Mouse (Mus musculus) cerebellum, adult 2 months (tissue): ENCODE measurements around the gene Atcay. TPM values are rescaled to one million over a fixed set of nuclear protein-coding genes. Genes with fewer than 3 reads are reported as not detected.
"Not testable (repeated sequence)": the region's sequence is repeated elsewhere in the genome, so short reads cannot be mapped to it uniquely, and the experiment has no call there.

Source experiments
- DNase-seq, 2 experiments: peaks; one replicate each; pipeline ENCODE4 v3.0.0; 2021
- H3K27ac ChIP-seq: fragments of 200-500 bp; 2 replicates; pipeline ENCODE4 v1.5.1; 2012; ENCODE audit warnings: low read length, control low read depth, inconsistent platforms; ENCODE audit not compliant: insufficient read depth
- H3K27me3 ChIP-seq: fragments of 200-500 bp; 2 replicates; pipeline ENCODE4 v1.6.1; 2012; ENCODE audit warnings: inconsistent platforms, mild to moderate bottlenecking, low read length, moderate library complexity; ENCODE audit not compliant: control insufficient read depth, insufficient read depth
- H3K4me1 ChIP-seq: fragments of 200-500 bp; 2 replicates; pipeline ENCODE4 v1.6.1; 2011; ENCODE audit warnings: low read length; ENCODE audit not compliant: control insufficient read depth, insufficient read depth
- H3K4me3 ChIP-seq: fragments of 200-500 bp; replicated peaks from 2 replicates; pipeline ENCODE3; 2011; ENCODE audit warnings: mild to moderate bottlenecking, low read depth, low read length, control low read depth; ENCODE audit not compliant: insufficient read depth
- CTCF ChIP-seq: fragments of 200-500 bp; IDR thresholded peaks from 2 replicates; pipeline ENCODE4 v1.5.1; 2011; ENCODE audit warnings: low read depth, mild to moderate bottlenecking, control low read depth, low read length, moderate library complexity, borderline replicate concordance; ENCODE audit not compliant: insufficient read depth
- POLR2A ChIP-seq: fragments of 200-500 bp; IDR thresholded peaks from 2 replicates; pipeline ENCODE4 v1.6.1; 2011; ENCODE audit warnings: low read length, control low read depth, borderline replicate concordance; ENCODE audit not compliant: insufficient read depth
- WGBS: fragments of 180-500 bp; shearing (Covaris S2); methylation state at CpG from one replicate; pipeline ENCODE4 v1.1.7; 2018; 5-methylcytosine and 5-hydroxymethylcytosine counted together
- polyA plus RNA-seq: library from polyadenylated mRNA; depleted of rRNA; stranded (reverse); fragments of >200 nt; gene quantifications from 2 replicates; pipeline ENCODE4 v1.2.3, GENCODE M21; 2012

The Atcay gene
- polyA plus RNA-seq, 1 experiment: 122 TPM

DNA sequence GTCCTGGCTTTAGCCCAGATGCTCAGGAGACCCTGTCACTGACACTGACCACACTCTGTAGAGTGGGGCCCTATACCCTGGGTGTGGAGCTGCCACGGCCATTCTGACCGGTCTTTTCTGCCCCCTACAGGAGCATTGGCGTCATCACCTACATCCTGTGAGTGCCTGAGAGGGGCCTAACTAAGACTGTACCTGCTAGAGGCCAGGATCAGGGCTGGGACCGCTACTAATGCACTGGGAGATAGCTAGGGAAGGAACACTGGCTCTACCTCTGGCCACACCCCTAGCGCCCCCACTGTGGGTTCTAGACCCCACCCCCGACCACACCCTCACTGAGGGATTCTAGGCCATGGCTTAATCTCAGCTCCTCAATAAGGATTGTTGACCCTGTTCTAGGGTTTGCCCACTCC, 39.7 kb downstream of the Atcay start:
- Histone ChIP-seq H3K4me3 (no peak overlapping the region), H3K27ac (no peak overlapping the region), H3K4me1 (peaks cover 5% of the 10 kb centered on the region), H3K27me3 (no peaks in the 10 kb centered on the region)
- 69% methylated on average over 6 of the region's 6 CpGs for WGBS
- TF ChIP-seq POLR2A (no peak), CTCF (peak; percentile 37; the same call in 1 of the 2 replicates)
- DNase-seq: no peak

DNA sequence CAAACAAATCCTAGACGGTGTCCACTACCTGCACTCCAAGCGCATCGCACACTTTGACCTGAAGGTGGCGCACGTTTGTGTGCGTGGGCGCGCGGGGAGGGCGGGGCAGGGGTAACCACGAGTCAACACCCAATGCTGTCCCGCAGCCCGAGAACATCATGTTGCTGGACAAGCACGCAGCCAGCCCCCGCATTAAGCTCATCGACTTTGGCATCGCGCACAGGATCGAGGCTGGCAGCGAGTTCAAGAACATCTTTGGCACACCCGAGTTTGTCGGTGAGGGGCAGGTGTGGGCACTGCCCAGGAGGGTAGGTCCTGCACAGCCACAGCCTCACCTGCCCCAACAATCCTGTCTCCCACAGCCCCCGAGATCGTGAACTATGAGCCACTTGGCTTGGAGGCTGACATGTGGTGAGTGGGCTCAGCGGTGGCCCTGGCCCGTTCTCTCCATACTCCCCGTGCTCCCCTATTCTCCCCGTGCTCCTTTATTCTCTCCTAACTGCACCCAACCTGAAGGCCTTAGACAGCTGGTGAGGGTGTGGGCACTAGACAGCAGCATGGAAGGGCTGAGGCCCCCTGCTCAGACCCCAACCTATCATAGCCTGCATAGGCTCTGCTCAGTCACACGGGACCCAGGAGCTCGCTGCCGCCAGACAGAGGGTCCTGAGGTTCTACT, 40.3 kb downstream of the Atcay start:
- DNase-seq: peak in 1 of 2 experiments; percentile 58
- no peak overlapping the region for H3K4me3 ChIP-seq
- no peaks in the 10 kb centered on the region for H3K27me3 ChIP-seq
- H3K27ac ChIP-seq: no peak overlapping the region
- TF ChIP-seq CTCF: peak; percentile 59; the same call in 1 of the 2 replicates
- TF ChIP-seq POLR2A: no peak
- 58% methylated on average over 31 of the region's 31 CpGs for WGBS
- peaks cover 5% of the 10 kb centered on the region for H3K4me1 ChIP-seq

DNA sequence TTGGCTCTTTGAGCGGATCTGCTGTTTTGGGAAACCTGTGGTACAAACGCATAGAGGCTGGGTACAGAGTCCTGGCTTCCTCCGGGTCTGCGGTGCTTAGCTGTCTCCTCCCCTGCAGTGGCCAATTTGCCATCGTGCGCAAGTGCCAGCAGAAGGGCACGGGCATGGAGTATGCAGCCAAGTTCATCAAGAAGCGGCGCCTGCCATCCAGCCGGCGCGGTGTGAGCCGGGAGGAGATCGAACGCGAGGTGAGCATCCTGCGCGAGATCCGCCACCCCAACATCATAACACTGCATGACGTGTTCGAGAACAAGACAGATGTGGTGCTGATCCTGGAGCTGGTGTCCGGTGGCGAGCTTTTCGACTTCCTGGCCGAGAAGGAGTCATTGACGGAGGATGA, 40.8 kb downstream of the Atcay start:
- H3K27ac ChIP-seq: no peak overlapping the region
- H3K4me1 ChIP-seq: peaks cover 5% of the 10 kb centered on the region
- no peaks in the 10 kb centered on the region for H3K27me3 ChIP-seq
- no peak overlapping the region for H3K4me3 ChIP-seq
- no peak for DNase-seq
- WGBS: 59% methylated on average over 26 of the region's 26 CpGs
- TF ChIP-seq POLR2A: no peak
- no peak for TF ChIP-seq CTCF

DNA sequence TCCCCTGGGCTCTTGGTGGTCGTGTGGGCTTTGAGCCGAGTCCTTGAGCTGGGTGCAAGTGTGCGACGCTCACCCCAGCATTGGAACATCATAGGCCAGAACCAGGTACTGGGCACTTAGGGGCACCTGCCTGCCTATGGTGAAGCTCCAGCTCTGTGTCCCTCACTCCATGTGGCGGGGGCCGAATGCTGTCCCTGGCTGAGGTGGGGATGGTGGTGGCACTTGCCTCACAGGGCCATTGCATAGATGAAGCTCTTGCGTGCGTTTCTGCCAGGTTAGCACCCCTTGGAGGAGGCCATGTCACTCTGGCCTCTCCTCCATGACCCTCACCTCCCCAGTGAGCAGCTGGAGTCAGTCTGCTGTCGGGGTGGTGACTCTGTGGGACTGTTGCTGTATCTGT, 43.5 kb downstream of the Atcay start:
- Histone ChIP-seq H3K4me3 (no peak overlapping the region), H3K27ac (no peak overlapping the region), H3K4me1 (peaks cover 6% of the 10 kb centered on the region), H3K27me3 (no peaks in the 10 kb centered on the region)
- TF ChIP-seq POLR2A (no peak), CTCF (no peak)
- no peak for DNase-seq
- WGBS: 93% methylated on average over 9 of the region's 9 CpGs

DNA sequence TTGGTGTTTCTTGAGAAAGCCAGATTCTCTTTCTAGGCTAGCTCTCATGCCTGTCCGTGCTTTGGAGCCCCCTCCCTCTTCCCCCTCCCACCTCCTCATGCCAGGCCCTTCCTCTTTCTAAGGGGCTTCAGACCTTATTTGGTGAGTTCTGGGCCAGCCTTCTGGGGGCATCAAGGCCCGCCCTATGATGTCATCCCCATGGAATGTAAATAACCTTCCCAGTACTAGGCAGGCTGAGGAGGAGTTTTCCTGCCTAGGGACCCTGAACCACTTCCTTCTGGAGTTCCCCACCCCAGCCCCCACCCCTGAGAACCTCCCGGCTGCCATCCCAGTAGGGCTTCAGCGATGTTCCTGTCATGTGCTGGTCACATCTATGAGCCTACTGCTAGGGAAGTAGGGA, 45.9 kb downstream of the Atcay start:
- H3K4me3 ChIP-seq: no peak overlapping the region
- no peak overlapping the region for H3K27ac ChIP-seq
- TF ChIP-seq CTCF: no peak
- TF ChIP-seq POLR2A: no peak
- 70% methylated on average over 4 of the region's 4 CpGs for WGBS
- no peaks in the 10 kb centered on the region for H3K27me3 ChIP-seq
- no peak for DNase-seq
- peaks cover 6% of the 10 kb centered on the region for H3K4me1 ChIP-seq

DNA sequence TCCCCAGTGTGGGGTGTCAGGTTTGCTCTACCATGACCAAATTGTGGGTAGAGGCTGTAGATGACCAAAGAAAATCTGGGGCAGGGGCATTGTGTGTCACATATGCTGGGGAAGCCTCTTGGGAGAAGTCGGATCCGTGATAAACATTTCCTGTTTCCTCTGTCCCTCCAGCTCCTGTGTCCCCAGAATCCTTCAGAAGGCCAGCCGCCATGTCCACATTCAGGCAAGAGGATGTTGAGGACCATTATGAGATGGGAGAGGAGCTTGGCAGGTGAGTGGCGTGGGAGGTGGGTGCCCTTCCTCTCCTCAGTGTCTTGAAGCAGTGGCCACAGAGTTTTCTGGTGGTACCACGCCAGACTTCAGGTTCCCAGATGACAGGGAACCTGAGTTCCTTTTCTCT, 46.8 kb downstream of the Atcay start, which contains the start of gene 4930442H23Rik:
4930442H23Rik (minus strand) TSS at position 45 of the 400 bp plus-strand sequence.
- H3K4me1 ChIP-seq: peaks cover 8% of the 10 kb centered on the region
- DNase-seq: no peak
- peak within 1 kb of the TSS; percentile 44; the same call in 1 of the 2 replicates for H3K27ac ChIP-seq
- peak within 1 kb of the TSS; percentile 77 for H3K4me3 ChIP-seq
- no peak for TF ChIP-seq POLR2A
- TF ChIP-seq CTCF: no peak
- no peaks in the 10 kb centered on the region for H3K27me3 ChIP-seq
- 80% methylated on average over 5 of the region's 5 CpGs for WGBS

DNA sequence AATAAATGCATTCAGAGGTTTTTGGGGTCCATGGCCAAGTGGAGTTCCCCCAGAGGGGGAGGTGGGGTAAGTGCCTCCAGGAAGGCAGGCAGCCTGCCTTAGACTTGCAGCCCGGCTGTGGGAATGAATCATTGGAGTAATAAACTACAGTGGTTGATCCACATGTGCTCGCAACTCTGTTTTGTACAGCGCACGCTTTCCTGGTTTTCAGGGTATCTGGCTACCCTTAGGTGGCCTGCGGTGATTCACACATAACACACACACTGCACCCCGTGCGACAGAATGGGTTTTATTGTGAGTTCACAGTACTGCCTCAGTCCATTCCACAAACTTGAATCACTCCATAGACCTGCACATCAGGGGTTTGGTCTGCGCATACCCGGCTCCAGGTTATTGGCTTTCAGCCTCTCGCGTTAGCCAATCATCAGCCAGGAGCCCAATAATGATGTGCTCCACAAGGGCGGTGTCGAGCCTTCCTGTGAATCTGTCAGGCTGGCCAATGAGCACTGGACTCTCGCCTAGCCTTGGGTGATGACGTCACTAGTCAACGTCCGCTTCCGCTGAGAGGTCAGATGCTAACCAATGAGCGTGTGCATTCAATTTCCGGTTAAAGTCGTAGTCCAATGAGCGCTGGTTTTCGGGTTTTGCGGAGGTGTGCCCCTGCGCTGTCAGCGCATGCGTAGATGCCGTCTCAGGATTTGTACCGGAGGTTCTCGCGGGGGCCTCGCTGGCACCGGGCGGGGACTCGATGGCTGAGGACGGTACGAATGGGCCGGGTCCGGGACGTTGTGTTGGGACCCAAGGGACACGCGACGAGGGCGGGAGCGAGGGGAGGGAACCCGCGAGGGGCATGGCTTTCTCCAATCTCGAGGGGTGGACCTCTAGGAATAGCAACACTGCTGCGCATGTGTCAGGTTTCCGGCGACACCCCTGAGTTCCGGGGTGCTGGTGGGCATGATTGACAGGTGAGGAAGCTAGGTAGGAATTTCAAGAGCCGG, 48.0 kb downstream of the Atcay start, which contains the start of gene Dapk3:
Dapk3 (plus strand) TSS at position 670 of the 998 bp plus-strand sequence.
- TF ChIP-seq POLR2A (peak; percentile 73), CTCF (no peak; the same call in 1 of the 2 replicates)
- Histone ChIP-seq H3K4me1 (peaks cover 18% of the 10 kb centered on the region), H3K27ac (peak within 1 kb of the TSS; percentile 44; the same call in 1 of the 2 replicates), H3K4me3 (peak within 1 kb of the TSS; percentile 77), H3K27me3 (no peaks in the 10 kb centered on the region)
- DNase-seq: peak; percentile 97 to 99
- 4% methylated on average over 53 of the region's 53 CpGs for WGBS

DNA sequence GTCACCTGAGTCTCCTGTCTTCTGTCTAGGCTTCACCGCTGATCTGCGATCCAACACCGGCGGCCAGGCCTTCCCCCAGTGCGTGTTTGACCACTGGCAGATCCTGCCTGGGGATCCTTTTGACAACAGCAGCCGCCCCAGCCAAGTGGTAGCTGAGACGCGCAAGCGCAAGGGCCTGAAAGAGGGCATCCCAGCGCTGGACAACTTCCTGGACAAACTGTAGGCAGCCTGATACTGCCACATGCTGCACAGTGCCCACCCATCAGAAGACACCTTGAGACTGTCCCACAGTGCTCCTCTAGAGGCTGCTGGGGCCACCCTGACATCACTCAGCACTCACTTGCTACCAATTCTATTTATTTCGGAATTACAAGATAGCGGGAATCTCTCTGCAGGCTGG, 48.8 kb downstream of the Atcay start:
- WGBS: 71% methylated on average over 12 of the region's 12 CpGs
- H3K4me1 ChIP-seq: peaks cover 20% of the 10 kb centered on the region
- not testable (repeated sequence) for H3K27ac ChIP-seq, H3K27me3 ChIP-seq, DNase-seq, H3K4me3 ChIP-seq
